Mouse (Mus musculus): ENCODE measurements around the gene Carns1.

The Carns1 gene

GRCm38 (mm10) chr19:4170723-4171392 is 4.4 kb downstream of the Carns1 start:
- DNase-seq: peak; percentile 29

GRCm38 (mm10) chr19:4169810-4170209 is 5.5 kb downstream of the Carns1 start:
- DNase-seq: no peak

- DNase-seq: peak; percentile 100
Measured at GRCm38 (mm10) chr19:4169378-4169784, 5.9 kb downstream of the Carns1 start.

- DNase-seq: no peak
Measured at GRCm38 (mm10) chr19:4166678-4167476, 8.4 kb downstream of the Carns1 start.

- DNase-seq: no peak
Measured at GRCm38 (mm10) chr19:4164721-4165120, 10.6 kb downstream of the Carns1 start.

- no peak for DNase-seq
Measured at GRCm38 (mm10) chr19:4164100-4164499, 11.2 kb downstream of the Carns1 start.

GRCm38 (mm10) chr19:4163543-4163887 is 11.8 kb downstream of the Carns1 start:
- DNase-seq: no peak

- peak; percentile 94 for DNase-seq
Measured at GRCm38 (mm10) chr19:4162646-4163542, 12.4 kb downstream of the Carns1 start, which contains the start of gene Rps6kb2. Rps6kb2 (minus strand) TSS chr19:4163354.

GRCm38 (mm10) chr19:4159049-4159448 is 16.2 kb downstream of the Carns1 start:
- DNase-seq: no peak

GRCm38 (mm10) chr19:4156771-4157170 is 18.5 kb downstream of the Carns1 start:
- DNase-seq: no peak

- DNase-seq: peak; percentile 34
Measured at GRCm38 (mm10) chr19:4156073-4156579, 19.2 kb downstream of the Carns1 start.

- DNase-seq: no peak
Measured at GRCm38 (mm10) chr19:4155223-4156072, 19.8 kb downstream of the Carns1 start.

- DNase-seq: no peak
Measured at GRCm38 (mm10) chr19:4154437-4155222, 20.6 kb downstream of the Carns1 start.

- DNase-seq: peak; percentile 67
Measured at GRCm38 (mm10) chr19:4153232-4153654, 22.0 kb downstream of the Carns1 start, which contains the start of gene Ptprcap. Ptprcap (plus strand) TSS chr19:4153604.

- no peak for DNase-seq
Measured at GRCm38 (mm10) chr19:4152445-4153231, 22.6 kb downstream of the Carns1 start.

GRCm38 (mm10) chr19:4151898-4152297 is 23.4 kb downstream of the Carns1 start:
- no peak for DNase-seq

- DNase-seq: no peak
Measured at GRCm38 (mm10) chr19:4151488-4151860, 23.8 kb downstream of the Carns1 start.

GRCm38 (mm10) chr19:4150567-4151487 is 24.5 kb downstream of the Carns1 start:
- no peak for DNase-seq

All from cerebellum, adult 11 months (tissue).